Mouse (Mus musculus) adrenal gland, postnatal 4 days (tissue): Measurements from ENCODE around the gene Gstp1. TPM values are rescaled to one million over a fixed set of nuclear protein-coding genes. Genes with fewer than 3 reads are reported as not detected.

ENCODE experiments used
- DNase-seq, 2 experiments: peaks; one replicate each; pipeline ENCODE4 v3.0.0; 2021 to 2022; ENCODE audit warnings: low spot score in 2 of 2, mixed read lengths in 2 of 2
- total RNA-seq, 2 experiments: library from RNA; stranded (reverse); gene quantifications; 2 replicates each; pipeline ENCODE4 v1.2.3; 2021

Gene Gstp1
- total RNA-seq, 2 experiments from 2014 or later, result 258 to 283 TPM

- no peak for DNase-seq
Measured at GRCm38 (mm10) chr19:4003112-4003511, 34.7 kb downstream of the Gstp1 start, which contains the start of gene Doc2g. Gene Doc2g (plus strand): TSS chr19:4003313.

- no peak for DNase-seq
Measured at GRCm38 (mm10) chr19:4001752-4002151, 36.0 kb downstream of the Gstp1 start.

- DNase-seq, result no peak
Measured at GRCm38 (mm10) chr19:4000949-4001525, 36.7 kb downstream of the Gstp1 start.

- DNase-seq, result peak; percentile 71 to 92
Measured at GRCm38 (mm10) chr19:4000119-4000900, 37.5 kb downstream of the Gstp1 start, which contains the start of the genes Nudt8 and Gm49405. Gene Nudt8 (plus strand): TSS chr19:4000580. Gene Gm49405 (plus strand): TSS chr19:4000626.

GRCm38 (mm10) chr19:3999121-3999730 is 38.6 kb downstream of the Gstp1 start:
- DNase-seq, result no peak

GRCm38 (mm10) chr19:3998335-3998734 is 39.5 kb downstream of the Gstp1 start:
- DNase-seq, result no peak

- DNase-seq, result no peak
Measured at GRCm38 (mm10) chr19:3997231-3997630, 40.6 kb downstream of the Gstp1 start.

- no peak for DNase-seq
Measured at GRCm38 (mm10) chr19:3996747-3997146, 41.0 kb downstream of the Gstp1 start.

- DNase-seq, result no peak
Measured at GRCm38 (mm10) chr19:3996106-3996505, 41.7 kb downstream of the Gstp1 start.

- DNase-seq, result no peak
Measured at GRCm38 (mm10) chr19:3995505-3995904, 42.3 kb downstream of the Gstp1 start.

GRCm38 (mm10) chr19:3994932-3995331 is 42.9 kb downstream of the Gstp1 start:
- DNase-seq, result no peak

GRCm38 (mm10) chr19:3992416-3992815 is 45.4 kb downstream of the Gstp1 start, which contains the start of gene Tbx10:
Gene Tbx10 (plus strand): TSS chr19:3992752.
- DNase-seq, result no peak

- no peak for DNase-seq
Measured at GRCm38 (mm10) chr19:3991966-3992365, 45.8 kb downstream of the Gstp1 start.

GRCm38 (mm10) chr19:3991562-3991961 is 46.2 kb downstream of the Gstp1 start:
- DNase-seq, result no peak

- no peak for DNase-seq
Measured at GRCm38 (mm10) chr19:3990804-3991203, 47.0 kb downstream of the Gstp1 start.

GRCm38 (mm10) chr19:3988750-3989149 is 49.0 kb downstream of the Gstp1 start:
- DNase-seq, result no peak

GRCm38 (mm10) chr19:3988066-3988465 is 49.7 kb downstream of the Gstp1 start:
- DNase-seq, result no peak

- DNase-seq, result peak; percentile 63 to 76
Measured at GRCm38 (mm10) chr19:3986334-3986733, 51.5 kb downstream of the Gstp1 start, which contains the start of gene Acy3. Gene Acy3 (plus strand): TSS chr19:3986570.
